Mouse (Mus musculus): Measurements from ENCODE around the gene Cldn10.

GRCm38 (mm10) chr14:118783326-118783935 lies 4.3 kb upstream of the Cldn10 start:
- TF ChIP-seq CTCF (IDR thresholded peaks at IDR 0.05; ENCODE audit: low read depth) (no peak), EP300 (optimal IDR thresholded peaks at IDR 0.05) (no peak)

Data from stomach, postnatal 0 days (tissue).